Mouse (Mus musculus): ENCODE data around the gene Smarcd3. TPM values are rescaled to one million over a fixed set of nuclear protein-coding genes. Genes with fewer than 3 reads are reported as not detected.
A peak's percentile ranks its signal among the peaks of the same experiment; 100 is the strongest.

Smarcd3 gene
- polyA plus RNA-seq, 1 experiment, result 12.4 TPM

GRCm38 (mm10) chr5:24553621-24554244 is 70.5 kb downstream of the Smarcd3 start:
- no peak overlapping the region for H3K27ac ChIP-seq (ENCODE audit: insufficient read depth, low read depth, low read length)
- whole genome bisulfite sequencing, result 66% methylated on average over 5 of the region's 5 CpGs
- no peaks in the 10 kb centered on the region for H3K4me1 ChIP-seq (ENCODE audit: control insufficient read depth, insufficient read depth, low read length)
- no peaks in the 10 kb centered on the region for H3K27me3 ChIP-seq (replicated peaks; ENCODE audit: control insufficient read depth, insufficient read depth, low read length)
- no peak overlapping the region for H3K4me3 ChIP-seq (ENCODE audit: insufficient read depth, low read depth, low read length)
- H3K36me3 ChIP-seq (ENCODE audit: control insufficient read depth, insufficient read depth, low read length), result no peaks in the 10 kb centered on the region
- DNase-seq, result no peak
- TF ChIP-seq POLR2A (IDR thresholded peaks at IDR 0.05; ENCODE audit: low read depth, low read length) (no peak), CTCF (conservative IDR thresholded peaks at IDR 0.05; ENCODE audit: insufficient read depth, insufficient read length, low read depth, low read length) (no peak)

GRCm38 (mm10) chr5:24551317-24551688 is 72.9 kb downstream of the Smarcd3 start:
- WGBS, result 49% methylated on average over 2 of the region's 2 CpGs
- Histone ChIP-seq H3K27ac (ENCODE audit: insufficient read depth, low read depth, low read length) (no peak overlapping the region), H3K36me3 (ENCODE audit: control insufficient read depth, insufficient read depth, low read length) (no peaks in the 10 kb centered on the region), H3K27me3 (replicated peaks; ENCODE audit: control insufficient read depth, insufficient read depth, low read length) (no peaks in the 10 kb centered on the region), H3K4me1 (ENCODE audit: control insufficient read depth, insufficient read depth, low read length) (no peaks in the 10 kb centered on the region), H3K4me3 (ENCODE audit: insufficient read depth, low read depth, low read length) (no peak overlapping the region)
- no peak for TF ChIP-seq CTCF (conservative IDR thresholded peaks at IDR 0.05; ENCODE audit: insufficient read depth, insufficient read length, low read depth, low read length)
- no peak for TF ChIP-seq POLR2A (IDR thresholded peaks at IDR 0.05; ENCODE audit: low read depth, low read length)
- DNase-seq, result no peak

GRCm38 (mm10) chr5:24550598-24551316 is 73.5 kb downstream of the Smarcd3 start:
- peak; percentile 23 for DNase-seq
- Histone ChIP-seq H3K36me3 (ENCODE audit: control insufficient read depth, insufficient read depth, low read length) (no peaks in the 10 kb centered on the region), H3K27ac (ENCODE audit: insufficient read depth, low read depth, low read length) (no peak overlapping the region), H3K4me3 (ENCODE audit: insufficient read depth, low read depth, low read length) (no peak overlapping the region), H3K27me3 (replicated peaks; ENCODE audit: control insufficient read depth, insufficient read depth, low read length) (no peaks in the 10 kb centered on the region), H3K4me1 (ENCODE audit: control insufficient read depth, insufficient read depth, low read length) (no peaks in the 10 kb centered on the region)
- 15% methylated on average over 26 of the region's 26 CpGs for WGBS
- no peak for TF ChIP-seq CTCF (conservative IDR thresholded peaks at IDR 0.05; ENCODE audit: insufficient read depth, insufficient read length, low read depth, low read length)
- TF ChIP-seq POLR2A (IDR thresholded peaks at IDR 0.05; ENCODE audit: low read depth, low read length), result no peak

GRCm38 (mm10) chr5:24542643-24543042 is 81.6 kb downstream of the Smarcd3 start:
- DNase-seq, result no peak
- Histone ChIP-seq H3K27me3 (replicated peaks; ENCODE audit: control insufficient read depth, insufficient read depth, low read length) (no peaks in the 10 kb centered on the region), H3K27ac (ENCODE audit: insufficient read depth, low read depth, low read length) (no peak overlapping the region), H3K4me1 (ENCODE audit: control insufficient read depth, insufficient read depth, low read length) (no peaks in the 10 kb centered on the region), H3K36me3 (ENCODE audit: control insufficient read depth, insufficient read depth, low read length) (no peaks in the 10 kb centered on the region), H3K4me3 (ENCODE audit: insufficient read depth, low read depth, low read length) (no peak overlapping the region)
- TF ChIP-seq POLR2A (IDR thresholded peaks at IDR 0.05; ENCODE audit: low read depth, low read length) (no peak), CTCF (conservative IDR thresholded peaks at IDR 0.05; ENCODE audit: insufficient read depth, insufficient read length, low read depth, low read length) (no peak)
- WGBS, result 86% methylated on average over 7 of the region's 7 CpGs

GRCm38 (mm10) chr5:24541144-24541569 is 83.1 kb downstream of the Smarcd3 start:
- H3K4me1 ChIP-seq (ENCODE audit: control insufficient read depth, insufficient read depth, low read length), result no peaks in the 10 kb centered on the region
- no peak for DNase-seq
- H3K36me3 ChIP-seq (ENCODE audit: control insufficient read depth, insufficient read depth, low read length), result no peaks in the 10 kb centered on the region
- H3K4me3 ChIP-seq (ENCODE audit: insufficient read depth, low read depth, low read length), result no peak overlapping the region
- TF ChIP-seq POLR2A (IDR thresholded peaks at IDR 0.05; ENCODE audit: low read depth, low read length), result no peak
- TF ChIP-seq CTCF (conservative IDR thresholded peaks at IDR 0.05; ENCODE audit: insufficient read depth, insufficient read length, low read depth, low read length), result no peak
- H3K27ac ChIP-seq (ENCODE audit: insufficient read depth, low read depth, low read length), result no peak overlapping the region
- WGBS, result 19% methylated on average over 6 of the region's 6 CpGs
- H3K27me3 ChIP-seq (replicated peaks; ENCODE audit: control insufficient read depth, insufficient read depth, low read length), result no peaks in the 10 kb centered on the region

Other genes starting within 250 kb of the Smarcd3 start
- gene Atg9b, start 232.3 kb downstream of the Smarcd3 start, polyA plus RNA-seq (2012; rRNA removed), result 0.76 and 0.89 TPM in 2 replicates
- 112 and 117 TPM in 2 replicates for gene Abcb8, start 230.7 kb downstream of the Smarcd3 start, polyA plus RNA-seq (2012; rRNA removed)
- 0.20 and 0.33 TPM in 2 replicates for gene Asic3, start 211.0 kb downstream of the Smarcd3 start, polyA plus RNA-seq (2012; rRNA removed)
- gene Cdk5, start 200.9 kb downstream of the Smarcd3 start, polyA plus RNA-seq (2012; rRNA removed), result 78.0 and 83.2 TPM in 2 replicates
- 56.8 and 66.9 TPM in 2 replicates for gene Slc4a2, start 200.6 kb downstream of the Smarcd3 start, polyA plus RNA-seq (2012; rRNA removed)
- gene Fastk, start 179.1 kb downstream of the Smarcd3 start, polyA plus RNA-seq (2012; rRNA removed), result 291 and 403 TPM in 2 replicates
- gene Tmub1, start 176.6 kb downstream of the Smarcd3 start, polyA plus RNA-seq (2012; rRNA removed), result 60.0 and 68.9 TPM in 2 replicates
- gene Agap3, start 172.2 kb downstream of the Smarcd3 start, polyA plus RNA-seq (2012; rRNA removed), result 59.4 and 62.3 TPM in 2 replicates
- 0.05 and 0.11 TPM in 2 replicates for gene Gbx1, start 97.2 kb downstream of the Smarcd3 start, polyA plus RNA-seq (2012; rRNA removed)
- 0.38 and 1.6 TPM in 2 replicates for gene Asb10, start 83.4 kb downstream of the Smarcd3 start, polyA plus RNA-seq (2012; rRNA removed)
- gene 4931409K22Rik, start 67.6 kb downstream of the Smarcd3 start, polyA plus RNA-seq (2012; rRNA removed), result 0.10 and 0.14 TPM in 2 replicates
- 40.2 and 47.6 TPM in 2 replicates for gene Abcf2, start 46.9 kb downstream of the Smarcd3 start, polyA plus RNA-seq (2012; rRNA removed)
- gene Chpf2, start 37.7 kb downstream of the Smarcd3 start, polyA plus RNA-seq (2012; rRNA removed), result 20.2 and 27.5 TPM in 2 replicates
- 37.5 and 46.9 TPM in 2 replicates for gene Nub1, start 61.1 kb upstream of the Smarcd3 start, polyA plus RNA-seq (2012; rRNA removed)
- 7.0 and 8.6 TPM in 2 replicates for gene Wdr86, start 106.3 kb upstream of the Smarcd3 start, polyA plus RNA-seq (2012; rRNA removed)
- 0.14 and 1.4 TPM in 2 replicates for gene Crygn, start 133.6 kb upstream of the Smarcd3 start, polyA plus RNA-seq (2012; rRNA removed)
- 26.2 and 31.5 TPM in 2 replicates for gene Rheb, start 218.2 kb upstream of the Smarcd3 start, polyA plus RNA-seq (2012; rRNA removed)